Mouse (Mus musculus) bone marrow, adult 2 months (tissue): ENCODE data around the gene Ceacam2.
"Not testable (repeated sequence)": the region's sequence is repeated elsewhere in the genome, so short reads cannot be mapped to it uniquely, and the experiment has no call there.

Source experiments
- CTCF ChIP-seq: fragments of 200-500 bp; IDR thresholded peaks from 2 replicates; pipeline ENCODE4 v1.5.1; 2011; ENCODE audit warnings: low read length, control low read depth; ENCODE audit not compliant: control insufficient read depth, insufficient read depth
- POLR2A ChIP-seq: fragments of 200-500 bp; IDR thresholded peaks from 2 replicates; pipeline ENCODE4 v1.6.1; 2011; ENCODE audit warnings: low read depth, mild to moderate bottlenecking, control low read depth, low read length, borderline replicate concordance; ENCODE audit not compliant: control insufficient read depth

GRCm38 (mm10) chr7:25576308-25576707 lies 36.7 kb upstream of the Ceacam2 start:
- not testable (repeated sequence) for TF ChIP-seq POLR2A, CTCF
